Mouse (Mus musculus) ovary, adult 10 weeks (tissue): Measurements from ENCODE around the gene Mdh2. TPM values are rescaled to one million over a fixed set of nuclear protein-coding genes. Genes with fewer than 3 reads are reported as not detected.

Experiments used
- polyA plus RNA-seq: library from polyadenylated mRNA; stranded (reverse); fragments of 350-450 nt; fragmentation: Illumina TruSeq; extraction: RNeasy Lipid Tissue Mini Kit (QIAGEN cat#74804); gene quantifications from one replicate; pipeline ENCODE4 v1.2.3, GENCODE M21; 2014

Mdh2 gene
- polyA plus RNA-seq = 28.0 TPM

GRCm38 (mm10) chr5:135778471-135779445, at the start of gene Mdh2:
Mdh2 (plus strand) TSS chr5:135778480.

GRCm38 (mm10) chr5:135743741-135744609, 34.3 kb upstream of the Mdh2 start, which contains the start of gene Tmem120a:
Tmem120a (minus strand) TSS chr5:135744448.

GRCm38 (mm10) chr5:135777796-135778470, 347 bp upstream of the Mdh2 start, which contains the start of gene Styxl1:
Styxl1 (minus strand) TSS chr5:135778385.

GRCm38 (mm10) chr5:135806555-135807262, 28.4 kb downstream of the Mdh2 start, which contains the start of gene Srrm3:
Srrm3 (plus strand) TSS chr5:135806890.

Other genes starting within 250 kb of the Mdh2 start
- gene Hip1, start 233.4 kb upstream of the Mdh2 start, polyA plus RNA-seq = 21.8 TPM
- gene Ccl26, start 214.9 kb upstream of the Mdh2 start, polyA plus RNA-seq = not detected
- gene Ccl24, start 205.4 kb upstream of the Mdh2 start, polyA plus RNA-seq = not detected
- gene Rhbdd2, start 145.9 kb upstream of the Mdh2 start, polyA plus RNA-seq = 9.5 TPM
- 25.7 TPM for gene Por, start 108.4 kb upstream of the Mdh2 start, polyA plus RNA-seq
- 4.5 TPM for gene Tmem120a, start 34.0 kb upstream of the Mdh2 start, polyA plus RNA-seq
- gene Styxl1, start 95 bp upstream of the Mdh2 start, polyA plus RNA-seq = 2.7 TPM
- gene Srrm3, start 28.4 kb downstream of the Mdh2 start, polyA plus RNA-seq = not detected
- 0.57 TPM for gene Hspb1, start 109.4 kb downstream of the Mdh2 start, polyA plus RNA-seq
- gene Ywhag, start 156.1 kb downstream of the Mdh2 start, polyA plus RNA-seq = 149 TPM
- gene Ssc4d, start 196.1 kb downstream of the Mdh2 start, polyA plus RNA-seq = 2.1 TPM
- gene Zp3, start 201.6 kb downstream of the Mdh2 start, polyA plus RNA-seq = 2.6 TPM
- gene Dtx2, start 216.3 kb downstream of the Mdh2 start, polyA plus RNA-seq = 1.2 TPM